Mouse (Mus musculus) heart, postnatal 0 days (tissue): ENCODE data around the gene 4930415O20Rik. TPM values are rescaled to one million over a fixed set of nuclear protein-coding genes. Genes with fewer than 3 reads are reported as not detected.

Experiments used
- ATAC-seq: fragments of 200-750 bp; cut with Nextera tagmentation; 2 replicates; pipeline ENCODE4 v1.8.0; 2017; ENCODE audit warnings: low read depth, moderate number of reproducible peaks, moderate library complexity; ENCODE audit not compliant: insufficient read depth
- DNase-seq: peaks from one replicate; pipeline ENCODE4 v3.0.0-alpha.2; 2016; ENCODE audit warnings: low spot score
- H3K27ac ChIP-seq: fragments of 300-500 bp; sonication (generic); 2 replicates; pipeline ENCODE4 v1.5.1; 2014; ENCODE audit warnings: low read depth, mild to moderate bottlenecking
- H3K27me3 ChIP-seq: fragments of 300-500 bp; sonication (generic); 2 replicates; pipeline ENCODE4 v1.6.1; 2014; ENCODE audit warnings: low read length, mixed read lengths; ENCODE audit not compliant: control insufficient read depth, insufficient read depth
- H3K36me3 ChIP-seq: fragments of 300-500 bp; sonication (generic); replicated peaks from 2 replicates; pipeline ENCODE4 v1.6.1; 2014; ENCODE audit warnings: low read length, mixed read lengths; ENCODE audit not compliant: control insufficient read depth, insufficient read depth
- H3K4me1 ChIP-seq: fragments of 300-500 bp; sonication (generic); 2 replicates; pipeline ENCODE4 v1.6.1; 2014; ENCODE audit warnings: antibody characterized with exemption; ENCODE audit not compliant: control insufficient read depth, insufficient read depth
- H3K4me2 ChIP-seq: fragments of 300-500 bp; sonication (generic); 2 replicates; pipeline ENCODE4 v1.6.1; 2014; ENCODE audit warnings: low read depth, mild to moderate bottlenecking, low read length, moderate library complexity
- H3K4me3 ChIP-seq: fragments of 300-500 bp; sonication (generic); 2 replicates; pipeline ENCODE4 v1.5.1; 2014; ENCODE audit warnings: low read depth, low read length
- H3K9ac ChIP-seq: fragments of 300-500 bp; sonication (generic); replicated peaks from 2 replicates; pipeline ENCODE4 v1.6.1; 2014; ENCODE audit warnings: low read depth, low read length, mixed read lengths
- H3K9me3 ChIP-seq: fragments of 300-500 bp; sonication (generic); replicated peaks from 2 replicates; pipeline ENCODE4 v1.6.1; 2016; ENCODE audit warnings: low read length; ENCODE audit not compliant: control insufficient read depth
- CTCF ChIP-seq: IDR thresholded peaks from 2 replicates; pipeline ENCODE4 v1.5.1; 2016; ENCODE audit warnings: antibody characterized with exemption, control low read depth, low read depth
- EP300 ChIP-seq: IDR thresholded peaks from 2 replicates; pipeline ENCODE4 v1.6.1; 2016; ENCODE audit warnings: antibody characterized with exemption, low read depth
- WGBS: fragments of 180-500 bp; shearing (Covaris S2); extraction: QIAGEN DNeasy Blood & Tissue Kit; methylation state at CpG from one replicate; pipeline ENCODE4 v1.1.7; 2014; 5-methylcytosine and 5-hydroxymethylcytosine counted together
- polyA plus RNA-seq: library from polyadenylated mRNA; unstranded; fragments of >200 nt; fragmentation: Nextera tagmentation; extraction: Ambion mirVana; gene quantifications from 2 replicates; pipeline ENCODE4 v1.2.1, GENCODE M21; 2015
- total RNA-seq: library from RNA; depleted of rRNA; stranded (reverse); fragments of >200 nt; gene quantifications from 2 replicates; pipeline ENCODE4 v1.2.3, GENCODE M21; 2014; ENCODE audit warnings: low replicate concordance

Gene 4930415O20Rik
- total and polyA plus RNA-seq, 2 experiments from 2014 or later: 0.30 TPM; not detected in 1

- Histone ChIP-seq H3K9ac (no peak overlapping the region), H3K4me1 (no peaks in the 10 kb centered on the region), H3K27me3 (no peaks in the 10 kb centered on the region), H3K9me3 (no peaks in the 10 kb centered on the region), H3K4me2 (no peak overlapping the region), H3K4me3 (no peak overlapping the region), H3K27ac (no peak overlapping the region), H3K36me3 (peaks cover 66% of the 10 kb centered on the region)
- ATAC-seq (no peak), DNase-seq (no peak)
- 66% methylated on average over 4 of the region's 4 CpGs for WGBS
- TF ChIP-seq CTCF (no peak), EP300 (no peak)
Observed at GRCm38 (mm10) chr15:98555881-98556280, 14.9 kb upstream of the 4930415O20Rik start.

GRCm38 (mm10) chr15:98557186-98557585 is 13.6 kb upstream of the 4930415O20Rik start:
- H3K36me3 ChIP-seq: peaks cover 54% of the 10 kb centered on the region
- no peak overlapping the region for H3K4me3 ChIP-seq
- no peaks in the 10 kb centered on the region for H3K27me3 ChIP-seq
- ATAC-seq (no peak), DNase-seq (no peak)
- TF ChIP-seq CTCF: no peak
- H3K4me2 ChIP-seq: no peak overlapping the region
- WGBS: 82% methylated on average over 5 of the region's 5 CpGs
- no peak overlapping the region for H3K27ac ChIP-seq
- no peaks in the 10 kb centered on the region for H3K9me3 ChIP-seq
- no peaks in the 10 kb centered on the region for H3K4me1 ChIP-seq
- H3K9ac ChIP-seq: no peak overlapping the region

GRCm38 (mm10) chr15:98566973-98567277 is 3.9 kb upstream of the 4930415O20Rik start:
- DNase-seq (no peak), ATAC-seq (no peak)
- Histone ChIP-seq H3K4me1 (peaks cover 22% of the 10 kb centered on the region), H3K4me2 (peak overlapping the region; percentile 95), H3K27ac (peak overlapping the region; percentile 99), H3K4me3 (peak overlapping the region; percentile 80), H3K36me3 (peaks cover 11% of the 10 kb centered on the region), H3K27me3 (no peaks in the 10 kb centered on the region), H3K9me3 (no peaks in the 10 kb centered on the region), H3K9ac (peak overlapping the region; percentile 82)
- WGBS: under 1% methylated on average over 15 of the region's 15 CpGs
- no peak for TF ChIP-seq CTCF
- no peak for TF ChIP-seq EP300

DNA sequence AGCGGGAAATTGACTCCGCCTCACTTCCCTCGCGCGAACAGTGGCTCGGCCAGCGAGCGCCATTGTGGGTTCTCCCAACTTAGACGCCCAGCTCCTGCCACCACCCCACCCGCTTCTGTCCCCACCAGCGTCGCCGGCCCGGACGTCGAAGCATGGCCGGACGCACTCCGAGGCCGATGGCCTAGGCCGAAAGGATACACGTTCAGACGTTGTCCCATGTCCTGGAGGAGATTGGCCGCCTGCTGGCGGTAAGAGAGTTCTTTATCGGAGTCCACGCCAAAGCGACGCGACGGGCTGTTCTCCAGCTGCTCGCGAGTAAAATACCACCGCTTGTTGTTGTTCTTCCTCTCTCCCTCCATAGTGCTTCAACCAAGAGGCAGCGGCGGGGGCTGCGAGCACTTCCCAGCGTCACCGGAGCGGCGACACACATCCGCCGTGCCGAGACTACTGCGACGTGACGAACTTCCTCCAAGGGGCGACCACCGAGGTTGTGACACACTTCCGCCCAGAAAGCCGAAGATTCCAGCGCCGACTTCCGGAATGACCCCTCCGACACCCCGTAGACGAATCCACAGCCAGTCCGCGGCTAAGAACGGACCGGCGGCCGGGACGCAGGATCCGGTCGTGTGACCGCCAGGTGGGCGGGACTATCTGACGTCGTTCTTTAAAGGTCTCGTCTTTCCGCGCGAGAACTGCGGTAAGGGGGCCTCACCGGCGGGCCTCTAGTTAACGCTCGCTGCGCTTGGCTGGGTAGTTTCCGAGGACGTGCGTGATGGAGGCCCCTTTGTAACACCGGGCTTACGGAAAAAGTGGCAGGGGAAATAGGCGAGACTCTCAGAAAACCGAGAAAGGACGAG is 3.3 kb upstream of the 4930415O20Rik start:
- TF ChIP-seq CTCF (peak; percentile 24; the same call in 1 of the 2 replicates), EP300 (peak; percentile 98)
- Histone ChIP-seq H3K27ac (peak overlapping the region; percentile 99), H3K9me3 (no peaks in the 10 kb centered on the region), H3K9ac (peak overlapping the region; percentile 83), H3K27me3 (no peaks in the 10 kb centered on the region), H3K4me3 (peak overlapping the region; percentile 80), H3K4me1 (peaks cover 22% of the 10 kb centered on the region), H3K36me3 (peaks cover 11% of the 10 kb centered on the region), H3K4me2 (peak overlapping the region; percentile 95)
- ATAC-seq (peak; percentile 95), DNase-seq (peak; percentile 98)
- WGBS: under 1% methylated on average over 88 of the region's 88 CpGs

GRCm38 (mm10) chr15:98568256-98569033 is 2.4 kb upstream of the 4930415O20Rik start:
- H3K4me1 ChIP-seq: peaks cover 22% of the 10 kb centered on the region
- peaks cover 2% of the 10 kb centered on the region; the same call in 1 of the 2 replicates for H3K36me3 ChIP-seq
- H3K9ac ChIP-seq: peak overlapping the region; percentile 83
- TF ChIP-seq EP300: no peak
- TF ChIP-seq CTCF: no peak
- 6% methylated on average over 22 of the region's 22 CpGs for WGBS
- peak overlapping the region; percentile 80 for H3K4me3 ChIP-seq
- H3K27me3 ChIP-seq: no peaks in the 10 kb centered on the region
- H3K4me2 ChIP-seq: peak overlapping the region; percentile 68
- no peaks in the 10 kb centered on the region for H3K9me3 ChIP-seq
- ATAC-seq (no peak), DNase-seq (no peak)
- H3K27ac ChIP-seq: peak overlapping the region; percentile 97
